Mouse (Mus musculus) liver, postnatal 0 days (tissue): ENCODE data around the gene Pdhb.

Experiments used
- CTCF ChIP-seq: sonication (generic); IDR thresholded peaks from 2 replicates; pipeline ENCODE4 v1.5.1; 2016; ENCODE audit warnings: antibody characterized with exemption, low read depth
- EP300 ChIP-seq: IDR thresholded peaks from 2 replicates; pipeline ENCODE4 v1.6.1; 2016; ENCODE audit warnings: antibody characterized with exemption, low read depth, mild to moderate bottlenecking

GRCm38 (mm10) chr14:8159141-8159540 is 13.7 kb downstream of the Pdhb start:
- TF ChIP-seq CTCF (no peak), EP300 (no peak)
